Mouse (Mus musculus) layer of hippocampus, postnatal 10 days (tissue): ENCODE measurements around the gene Ppfia3. TPM values are rescaled to one million over a fixed set of nuclear protein-coding genes. Genes with fewer than 3 reads are reported as not detected.
"Not testable (repeated sequence)": the region's sequence is repeated elsewhere in the genome, so short reads cannot be mapped to it uniquely, and the experiment has no call there.

Experiments used
- DNase-seq, 2 experiments: peaks; one replicate each; pipeline ENCODE4 v3.0.0; 2021; ENCODE audit warnings: low spot score in 2 of 2
- long read RNA-seq: library from polyadenylated mRNA; stranded (forward); transcript quantifications from one replicate; pipeline ENCODE4 v2.0.0, GENCODE M21; 2023
- total RNA-seq, 2 experiments: library from RNA; stranded (reverse); gene quantifications; 2 replicates each; pipeline ENCODE4 v1.2.3; 2021

Ppfia3 gene
- total RNA-seq, result 100 to 1,000 TPM; 124 to 128 TPM
- long read RNA-seq, full-length matches to known transcripts, result 18 of 61 reads
- long read RNA-seq, partial matches to known transcripts, result 23 of 61 reads
- long read RNA-seq, other reads (novel, unspliced or antisense), result 20 of 61 reads

- no peak for DNase-seq
These were observed at the start of gene Ppfia3 for GRCm38 (mm10) chr7:45366652-45367019. TSS of gene Ppfia3 (minus strand) at chr7:45367019.

GRCm38 (mm10) chr7:45415636-45416035, 48.8 kb upstream of the Ppfia3 start:
- no peak for DNase-seq

- DNase-seq, result no peak
These were observed 48.0 kb upstream of the Ppfia3 start for GRCm38 (mm10) chr7:45414740-45415224.

- DNase-seq, result no peak
These were observed 47.3 kb upstream of the Ppfia3 start for GRCm38 (mm10) chr7:45413864-45414739.

- DNase-seq, result no peak
These were observed 46.5 kb upstream of the Ppfia3 start, which contains the start of gene Ntf5 for GRCm38 (mm10) chr7:45413113-45413863. TSS of gene Ntf5 (plus strand) at chr7:45413695.

GRCm38 (mm10) chr7:45412421-45412820, 45.6 kb upstream of the Ppfia3 start:
- DNase-seq, result no peak

- DNase-seq, result no peak
These were observed 42.8 kb upstream of the Ppfia3 start for GRCm38 (mm10) chr7:45409497-45410163.

- DNase-seq, result no peak
These were observed 42.1 kb upstream of the Ppfia3 start for GRCm38 (mm10) chr7:45408949-45409348.

GRCm38 (mm10) chr7:45408351-45408750, 41.5 kb upstream of the Ppfia3 start:
- DNase-seq, result no peak

- DNase-seq, result no peak
These were observed 41.0 kb upstream of the Ppfia3 start for GRCm38 (mm10) chr7:45407836-45408235.

- DNase-seq, result no peak
These were observed 39.6 kb upstream of the Ppfia3 start for GRCm38 (mm10) chr7:45406157-45407156.

GRCm38 (mm10) chr7:45405091-45406075, 38.6 kb upstream of the Ppfia3 start, which contains the start of gene Kcna7:
TSS of gene Kcna7 (plus strand) at chr7:45405653.
- peak; percentile 75 to 79 for DNase-seq

- DNase-seq, result peak; percentile 52 to 58
These were observed 36.9 kb upstream of the Ppfia3 start for GRCm38 (mm10) chr7:45403532-45404261.

- no peak for DNase-seq
These were observed 34.8 kb upstream of the Ppfia3 start for GRCm38 (mm10) chr7:45401521-45402085.

GRCm38 (mm10) chr7:45396787-45397186, 30.0 kb upstream of the Ppfia3 start:
- DNase-seq, result no peak

GRCm38 (mm10) chr7:45396337-45396775, 29.5 kb upstream of the Ppfia3 start:
- not testable (repeated sequence) for DNase-seq

- peak; percentile 100 for DNase-seq
These were observed 28.9 kb upstream of the Ppfia3 start, which contains the start of gene Snrnp70 for GRCm38 (mm10) chr7:45395578-45396336. TSS of gene Snrnp70 (minus strand) at chr7:45395742.
